Mouse (Mus musculus): ENCODE results near the gene Zbed4. TPM values are rescaled to one million over a fixed set of nuclear protein-coding genes. Genes with fewer than 3 reads are reported as not detected.
"Not testable (repeated sequence)": the region's sequence is repeated elsewhere in the genome, so short reads cannot be mapped to it uniquely, and the experiment has no call there.

The Zbed4 gene
- polyA plus RNA-seq, 1 experiment from 2014 or later: 23.1 TPM

GRCm38 (mm10) chr15:88774630-88775029 lies 23.2 kb downstream of the Zbed4 start:
- not testable (repeated sequence) for H3K4me3 ChIP-seq (replicated peaks; ENCODE audit: low read length); H3K4me1 ChIP-seq (replicated peaks; ENCODE audit: control insufficient read depth, insufficient read depth, low read length); H3K27me3 ChIP-seq (replicated peaks; ENCODE audit: control insufficient read depth, insufficient read depth, low read length); ATAC-seq; H3K9ac ChIP-seq (replicated peaks; ENCODE audit: low read depth, low read length); H3K4me2 ChIP-seq (ENCODE audit: low read length); H3K27ac ChIP-seq (ENCODE audit: low read length); H3K9me3 ChIP-seq (ENCODE audit: control insufficient read depth, low read length)
- peaks cover 18% of the 10 kb centered on the region for H3K36me3 ChIP-seq (ENCODE audit: control insufficient read depth, insufficient read depth)
- 94% methylated on average over 5 of the region's 5 CpGs for WGBS

- H3K36me3 ChIP-seq (ENCODE audit: control insufficient read depth, insufficient read depth): peaks cover 4% of the 10 kb centered on the region; the same call in 1 of the 2 replicates
- H3K27ac ChIP-seq (ENCODE audit: low read length): no peak overlapping the region
- ATAC-seq: no peak
- no peak overlapping the region for H3K4me3 ChIP-seq (replicated peaks; ENCODE audit: low read length)
- no peak overlapping the region for H3K9ac ChIP-seq (replicated peaks; ENCODE audit: low read depth, low read length)
- 80% methylated on average over 4 of the region's 4 CpGs for WGBS
- no peak overlapping the region for H3K4me2 ChIP-seq (ENCODE audit: low read length)
- H3K4me1 ChIP-seq (replicated peaks; ENCODE audit: control insufficient read depth, insufficient read depth, low read length): no peaks in the 10 kb centered on the region
- H3K27me3 ChIP-seq (replicated peaks; ENCODE audit: control insufficient read depth, insufficient read depth, low read length): no peaks in the 10 kb centered on the region
- H3K9me3 ChIP-seq (ENCODE audit: control insufficient read depth, low read length): no peaks in the 10 kb centered on the region
Observed at GRCm38 (mm10) chr15:88792140-88792850, 40.8 kb downstream of the Zbed4 start.

GRCm38 (mm10) chr15:88794729-88795128 lies 43.3 kb downstream of the Zbed4 start:
- not testable (repeated sequence) for H3K9me3 ChIP-seq (ENCODE audit: control insufficient read depth, low read length); H3K27ac ChIP-seq (ENCODE audit: low read length); ATAC-seq; H3K27me3 ChIP-seq (replicated peaks; ENCODE audit: control insufficient read depth, insufficient read depth, low read length); H3K4me1 ChIP-seq (replicated peaks; ENCODE audit: control insufficient read depth, insufficient read depth, low read length); H3K4me3 ChIP-seq (replicated peaks; ENCODE audit: low read length); H3K9ac ChIP-seq (replicated peaks; ENCODE audit: low read depth, low read length); H3K4me2 ChIP-seq (ENCODE audit: low read length); H3K36me3 ChIP-seq (ENCODE audit: control insufficient read depth, insufficient read depth)
- 85% methylated on average over 4 of the region's 5 CpGs for WGBS

GRCm38 (mm10) chr15:88799950-88800371 lies 48.5 kb downstream of the Zbed4 start:
- Histone ChIP-seq H3K9me3 (ENCODE audit: control insufficient read depth, low read length) (no peaks in the 10 kb centered on the region), H3K27ac (ENCODE audit: low read length) (no peak overlapping the region), H3K4me2 (ENCODE audit: low read length) (no peak overlapping the region), H3K36me3 (ENCODE audit: control insufficient read depth, insufficient read depth) (peaks cover 3% of the 10 kb centered on the region; the same call in 1 of the 2 replicates), H3K4me3 (replicated peaks; ENCODE audit: low read length) (no peak overlapping the region), H3K9ac (replicated peaks; ENCODE audit: low read depth, low read length) (no peak overlapping the region), H3K4me1 (replicated peaks; ENCODE audit: control insufficient read depth, insufficient read depth, low read length) (no peaks in the 10 kb centered on the region), H3K27me3 (replicated peaks; ENCODE audit: control insufficient read depth, insufficient read depth, low read length) (no peaks in the 10 kb centered on the region)
- no peak for ATAC-seq
- WGBS: 91% methylated on average over 11 of the region's 11 CpGs

- H3K4me1 ChIP-seq (replicated peaks; ENCODE audit: control insufficient read depth, insufficient read depth, low read length): no peaks in the 10 kb centered on the region
- H3K27me3 ChIP-seq (replicated peaks; ENCODE audit: control insufficient read depth, insufficient read depth, low read length): no peaks in the 10 kb centered on the region
- no peak overlapping the region for H3K9ac ChIP-seq (replicated peaks; ENCODE audit: low read depth, low read length)
- no peaks in the 10 kb centered on the region for H3K9me3 ChIP-seq (ENCODE audit: control insufficient read depth, low read length)
- H3K4me3 ChIP-seq (replicated peaks; ENCODE audit: low read length): no peak overlapping the region
- no peak overlapping the region for H3K27ac ChIP-seq (ENCODE audit: low read length)
- no peak overlapping the region for H3K4me2 ChIP-seq (ENCODE audit: low read length)
- H3K36me3 ChIP-seq (ENCODE audit: control insufficient read depth, insufficient read depth): peaks cover 10% of the 10 kb centered on the region
- no peak for ATAC-seq
- 77% methylated on average over 6 of the region's 6 CpGs for WGBS
Observed at GRCm38 (mm10) chr15:88800921-88801354, 49.5 kb downstream of the Zbed4 start.

GRCm38 (mm10) chr15:88801903-88802302 lies 50.4 kb downstream of the Zbed4 start:
- H3K4me1 ChIP-seq (replicated peaks; ENCODE audit: control insufficient read depth, insufficient read depth, low read length): no peaks in the 10 kb centered on the region
- WGBS: 83% methylated on average over 3 of the region's 3 CpGs
- no peaks in the 10 kb centered on the region for H3K9me3 ChIP-seq (ENCODE audit: control insufficient read depth, low read length)
- H3K27me3 ChIP-seq (replicated peaks; ENCODE audit: control insufficient read depth, insufficient read depth, low read length): no peaks in the 10 kb centered on the region
- H3K4me2 ChIP-seq (ENCODE audit: low read length): no peak overlapping the region
- no peak overlapping the region for H3K27ac ChIP-seq (ENCODE audit: low read length)
- peaks cover 14% of the 10 kb centered on the region for H3K36me3 ChIP-seq (ENCODE audit: control insufficient read depth, insufficient read depth)
- no peak overlapping the region for H3K4me3 ChIP-seq (replicated peaks; ENCODE audit: low read length)
- H3K9ac ChIP-seq (replicated peaks; ENCODE audit: low read depth, low read length): no peak overlapping the region
- ATAC-seq: no peak

GRCm38 (mm10) chr15:88802348-88802747 lies 50.9 kb downstream of the Zbed4 start:
- H3K36me3 ChIP-seq (ENCODE audit: control insufficient read depth, insufficient read depth): peaks cover 14% of the 10 kb centered on the region
- H3K9ac ChIP-seq (replicated peaks; ENCODE audit: low read depth, low read length): no peak overlapping the region
- H3K4me3 ChIP-seq (replicated peaks; ENCODE audit: low read length): no peak overlapping the region
- WGBS: 89% methylated on average over 6 of the region's 6 CpGs
- no peak overlapping the region for H3K27ac ChIP-seq (ENCODE audit: low read length)
- H3K4me1 ChIP-seq (replicated peaks; ENCODE audit: control insufficient read depth, insufficient read depth, low read length): no peaks in the 10 kb centered on the region
- no peaks in the 10 kb centered on the region for H3K9me3 ChIP-seq (ENCODE audit: control insufficient read depth, low read length)
- no peak overlapping the region for H3K4me2 ChIP-seq (ENCODE audit: low read length)
- H3K27me3 ChIP-seq (replicated peaks; ENCODE audit: control insufficient read depth, insufficient read depth, low read length): no peaks in the 10 kb centered on the region
- no peak for ATAC-seq

- Histone ChIP-seq H3K27me3 (replicated peaks; ENCODE audit: control insufficient read depth, insufficient read depth, low read length) (no peaks in the 10 kb centered on the region), H3K9ac (replicated peaks; ENCODE audit: low read depth, low read length) (no peak overlapping the region), H3K4me1 (replicated peaks; ENCODE audit: control insufficient read depth, insufficient read depth, low read length) (no peaks in the 10 kb centered on the region), H3K36me3 (ENCODE audit: control insufficient read depth, insufficient read depth) (peaks cover 14% of the 10 kb centered on the region), H3K4me2 (ENCODE audit: low read length) (no peak overlapping the region), H3K4me3 (replicated peaks; ENCODE audit: low read length) (no peak overlapping the region), H3K27ac (ENCODE audit: low read length) (no peak overlapping the region), H3K9me3 (ENCODE audit: control insufficient read depth, low read length) (no peaks in the 10 kb centered on the region)
- no peak for ATAC-seq
- 86% methylated on average over 8 of the region's 8 CpGs for WGBS
Observed at GRCm38 (mm10) chr15:88808121-88808520, 56.7 kb downstream of the Zbed4 start.

- Histone ChIP-seq H3K36me3 (ENCODE audit: control insufficient read depth, insufficient read depth) (peaks cover 16% of the 10 kb centered on the region), H3K4me2 (ENCODE audit: low read length) (no peak overlapping the region), H3K27ac (ENCODE audit: low read length) (no peak overlapping the region), H3K9ac (replicated peaks; ENCODE audit: low read depth, low read length) (no peak overlapping the region), H3K9me3 (ENCODE audit: control insufficient read depth, low read length) (no peaks in the 10 kb centered on the region), H3K4me3 (replicated peaks; ENCODE audit: low read length) (no peak overlapping the region), H3K4me1 (replicated peaks; ENCODE audit: control insufficient read depth, insufficient read depth, low read length) (no peaks in the 10 kb centered on the region), H3K27me3 (replicated peaks; ENCODE audit: control insufficient read depth, insufficient read depth, low read length) (no peaks in the 10 kb centered on the region)
- 95% methylated on average over 2 of the region's 2 CpGs for WGBS
- ATAC-seq: no peak
Observed at GRCm38 (mm10) chr15:88810369-88810768, 58.9 kb downstream of the Zbed4 start.

All from forebrain, embryonic 16.5 days (tissue).